Mouse (Mus musculus): Measurements from ENCODE around the gene Phactr4.

- TF ChIP-seq CTCF (IDR thresholded peaks at IDR 0.05; ENCODE audit: control insufficient read depth, insufficient read depth, insufficient read length) (no peak), MYOG (IDR thresholded peaks at IDR 0.05; ENCODE audit: control insufficient read depth, extremely low read depth, insufficient read length) (no peak), USF1 (IDR thresholded peaks at IDR 0.05; ENCODE audit: low read depth) (no peak), CEBPB (IDR thresholded peaks at IDR 0.05; ENCODE audit: low read depth) (no peak), MAX (IDR thresholded peaks at IDR 0.05) (no peak)
Observed at GRCm38 (mm10) chr4:132367480-132368201, 54.6 kb downstream of the Phactr4 start.
